Mouse (Mus musculus) kidney, embryonic 15.5 days (tissue): ENCODE measurements around the gene Krtap3-3. TPM values are rescaled to one million over a fixed set of nuclear protein-coding genes. Genes with fewer than 3 reads are reported as not detected.

Experiments
- ATAC-seq: fragments of 200-750 bp; cut with Nextera tagmentation; replicated peaks from 2 replicates; pipeline ENCODE4 v1.8.0; 2017; ENCODE audit warnings: moderate TSS enrichment; ENCODE audit not compliant: low FRiP score
- H3K27ac ChIP-seq: fragments of 300-500 bp; sonication (generic); 2 replicates; pipeline ENCODE4 v1.5.1; 2015; ENCODE audit warnings: mild to moderate bottlenecking, inconsistent platforms
- H3K27me3 ChIP-seq: fragments of 300-500 bp; sonication (generic); 2 replicates; pipeline ENCODE4 v1.6.1; 2015; ENCODE audit warnings: inconsistent platforms
- H3K36me3 ChIP-seq: fragments of 300-500 bp; sonication (generic); 2 replicates; pipeline ENCODE4 v1.6.1; 2015; ENCODE audit warnings: inconsistent platforms
- H3K4me1 ChIP-seq: fragments of 300-500 bp; sonication (generic); 2 replicates; pipeline ENCODE4 v1.6.1; 2015; ENCODE audit warnings: inconsistent platforms
- H3K4me2 ChIP-seq: fragments of 300-500 bp; sonication (generic); 2 replicates; pipeline ENCODE4 v1.6.1; 2015; ENCODE audit warnings: moderate library complexity, mild to moderate bottlenecking, inconsistent platforms
- H3K4me3 ChIP-seq: fragments of 300-500 bp; sonication (generic); replicated peaks from 2 replicates; pipeline ENCODE4 v1.5.1; 2015; ENCODE audit warnings: mild to moderate bottlenecking, inconsistent platforms
- H3K9ac ChIP-seq: fragments of 300-500 bp; sonication (generic); 2 replicates; pipeline ENCODE4 v1.6.1; 2015; ENCODE audit warnings: mild to moderate bottlenecking, inconsistent platforms
- H3K9me3 ChIP-seq: fragments of 300-500 bp; sonication (generic); replicated peaks from 2 replicates; pipeline ENCODE4 v1.6.1; 2016; ENCODE audit warnings: inconsistent platforms
- WGBS: fragments of 180-500 bp; shearing (Covaris S2); methylation state at CpG from one replicate; pipeline ENCODE4 v1.1.7; 2015; ENCODE audit warnings: mixed read lengths; 5-methylcytosine and 5-hydroxymethylcytosine counted together
- polyA plus RNA-seq: library from polyadenylated mRNA; unstranded; fragments of >200 nt; fragmentation: Nextera tagmentation; extraction: Ambion mirVana; gene quantifications from 2 replicates; pipeline ENCODE4 v1.2.1, GENCODE M21; 2015

The Krtap3-3 gene
- polyA plus RNA-seq, 1 experiment from 2014 or later = not detected

DNA sequence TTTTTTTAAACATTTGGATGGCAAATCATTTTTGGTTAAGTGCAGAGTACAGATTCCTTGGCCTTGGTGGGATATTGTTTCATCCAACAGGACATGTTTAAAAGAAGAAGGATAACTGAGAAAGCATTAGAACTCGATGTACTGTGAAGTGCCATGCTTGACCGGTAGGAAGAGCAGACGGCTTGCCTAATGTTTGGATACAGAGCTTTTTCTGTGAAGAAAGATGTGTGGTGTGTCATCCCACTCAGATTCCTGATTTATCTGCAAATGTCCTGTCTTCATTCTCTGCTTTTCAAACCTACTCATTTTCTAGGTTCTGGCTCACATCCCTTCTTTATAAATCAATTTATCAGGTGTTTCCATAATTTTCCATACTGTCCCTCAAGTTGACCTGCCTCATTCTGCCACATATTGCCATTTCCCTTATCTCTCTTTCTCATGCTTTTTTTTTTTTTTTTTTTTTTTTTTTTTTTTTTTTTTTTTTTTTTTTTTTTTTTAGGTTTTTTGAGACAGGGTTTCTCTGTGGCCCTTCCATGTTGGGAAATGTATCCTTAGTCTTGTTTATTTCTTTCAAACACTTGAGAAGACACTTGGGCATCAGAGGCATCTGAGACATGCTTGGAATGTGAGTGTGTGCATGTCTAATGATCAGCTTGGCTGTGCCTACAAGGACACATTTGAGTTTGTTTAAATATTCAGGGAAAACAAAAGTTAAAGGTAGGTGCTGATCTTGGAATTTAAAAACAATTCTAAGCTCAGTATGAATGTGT lies 7.5 kb upstream of the Krtap3-3 start:
- H3K27me3 ChIP-seq = no peaks in the 10 kb centered on the region
- H3K9ac ChIP-seq = no peak overlapping the region
- no peaks in the 10 kb centered on the region for H3K36me3 ChIP-seq
- H3K4me1 ChIP-seq = no peaks in the 10 kb centered on the region
- H3K4me3 ChIP-seq = no peak overlapping the region
- no peak overlapping the region for H3K4me2 ChIP-seq
- no peaks in the 10 kb centered on the region for H3K9me3 ChIP-seq
- 53% methylated on average over 3 of the region's 3 CpGs for WGBS
- no peak for ATAC-seq
- no peak overlapping the region for H3K27ac ChIP-seq

GRCm38 (mm10) chr11:99556753-99557152 lies 6.1 kb upstream of the Krtap3-3 start, which contains the start of gene Krtap3-2:
TSS of gene Krtap3-2 (minus strand) at chr11:99556853.
- WGBS = 66% methylated on average over 2 of the region's 2 CpGs
- no peak within 1 kb of the TSS for H3K27ac ChIP-seq
- no peak within 1 kb of the TSS for H3K4me3 ChIP-seq
- H3K9ac ChIP-seq = no peak within 1 kb of the TSS
- H3K4me2 ChIP-seq = no peak within 1 kb of the TSS
- H3K9me3 ChIP-seq = no peaks in the 10 kb centered on the region
- no peaks in the 10 kb centered on the region for H3K27me3 ChIP-seq
- no peak for ATAC-seq
- no peaks in the 10 kb centered on the region for H3K36me3 ChIP-seq
- no peaks in the 10 kb centered on the region for H3K4me1 ChIP-seq

GRCm38 (mm10) chr11:99556195-99556594 lies 5.5 kb upstream of the Krtap3-3 start:
- ATAC-seq = no peak
- H3K27ac ChIP-seq = no peak overlapping the region
- no peaks in the 10 kb centered on the region for H3K9me3 ChIP-seq
- H3K27me3 ChIP-seq = no peaks in the 10 kb centered on the region
- no peaks in the 10 kb centered on the region for H3K4me1 ChIP-seq
- no peak overlapping the region for H3K4me3 ChIP-seq
- no peaks in the 10 kb centered on the region for H3K36me3 ChIP-seq
- H3K4me2 ChIP-seq = no peak overlapping the region
- no peak overlapping the region for H3K9ac ChIP-seq
- WGBS = 89% methylated on average over 2 of the region's 2 CpGs

GRCm38 (mm10) chr11:99547892-99548291 lies 2.8 kb downstream of the Krtap3-3 start:
- Histone ChIP-seq H3K9me3 (no peaks in the 10 kb centered on the region; the same call in 1 of the 2 replicates), H3K4me3 (no peak overlapping the region), H3K4me2 (no peak overlapping the region), H3K27me3 (no peaks in the 10 kb centered on the region), H3K27ac (no peak overlapping the region), H3K9ac (no peak overlapping the region), H3K36me3 (no peaks in the 10 kb centered on the region), H3K4me1 (no peaks in the 10 kb centered on the region)
- no peak for ATAC-seq

- H3K27ac ChIP-seq = no peak overlapping the region
- H3K9me3 ChIP-seq = no peaks in the 10 kb centered on the region
- H3K4me2 ChIP-seq = no peak overlapping the region
- ATAC-seq = no peak
- peaks cover 7% of the 10 kb centered on the region for H3K4me1 ChIP-seq
- no peaks in the 10 kb centered on the region for H3K27me3 ChIP-seq
- no peak overlapping the region for H3K4me3 ChIP-seq
- H3K36me3 ChIP-seq = no peaks in the 10 kb centered on the region
- H3K9ac ChIP-seq = no peak overlapping the region
- 52% methylated on average over 9 of the region's 9 CpGs for WGBS
These were observed 10.9 kb downstream of the Krtap3-3 start for GRCm38 (mm10) chr11:99539721-99540120.

GRCm38 (mm10) chr11:99521288-99521860 lies 29.3 kb downstream of the Krtap3-3 start, which contains the start of gene Krt39:
TSS of gene Krt39 (minus strand) at chr11:99521338.
- Histone ChIP-seq H3K27me3 (no peaks in the 10 kb centered on the region), H3K9ac (no peak within 1 kb of the TSS), H3K4me3 (no peak within 1 kb of the TSS), H3K4me2 (no peak within 1 kb of the TSS), H3K9me3 (no peaks in the 10 kb centered on the region), H3K4me1 (0 out of 2 replicates have a peak, but pooled peaks cover 7% of the 10 kb centered on the region), H3K36me3 (no peaks in the 10 kb centered on the region), H3K27ac (no peak within 1 kb of the TSS)
- ATAC-seq = no peak
- 18% methylated on average over 13 of the region's 13 CpGs for whole genome bisulfite sequencing

DNA sequence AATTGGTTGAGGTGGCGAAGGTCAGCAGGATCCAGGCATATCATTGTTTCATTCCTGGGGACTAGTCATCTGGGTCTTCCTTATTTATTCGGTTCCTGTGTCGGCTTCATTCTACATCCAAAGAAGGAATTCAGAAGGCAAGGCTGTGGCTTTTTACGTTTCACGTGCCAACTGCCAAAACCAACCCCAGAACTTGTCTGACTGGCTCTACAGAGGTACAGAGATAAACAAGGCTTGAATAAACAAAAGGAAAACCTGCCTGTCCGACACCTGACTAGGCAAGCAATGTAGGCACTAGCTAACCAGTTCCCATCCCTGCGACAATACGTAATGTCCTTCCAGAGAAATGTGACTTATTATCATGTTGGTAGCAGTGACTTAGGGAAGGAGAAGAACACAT lies 36.6 kb downstream of the Krtap3-3 start:
- no peaks in the 10 kb centered on the region for H3K9me3 ChIP-seq
- no peaks in the 10 kb centered on the region for H3K4me1 ChIP-seq
- H3K27ac ChIP-seq = no peak overlapping the region
- ATAC-seq = no peak
- no peaks in the 10 kb centered on the region for H3K36me3 ChIP-seq
- H3K9ac ChIP-seq = no peak overlapping the region
- WGBS = 82% methylated on average over 8 of the region's 8 CpGs
- H3K4me2 ChIP-seq = no peak overlapping the region
- H3K27me3 ChIP-seq = no peaks in the 10 kb centered on the region
- no peak overlapping the region for H3K4me3 ChIP-seq

Other genes starting within 250 kb of the Krtap3-3 start
- not detected in 2 replicates for gene Krt25, start 227.9 kb downstream of the Krtap3-3 start, polyA plus RNA-seq
- gene Krt26, start 212.9 kb downstream of the Krtap3-3 start, polyA plus RNA-seq = 0.09 TPM in 1 of 2 replicates, not detected in the other
- not detected in 2 replicates for gene Krt27, start 199.8 kb downstream of the Krtap3-3 start, polyA plus RNA-seq
- 0.10 and 0.31 TPM in 2 replicates for gene Krt28, start 176.0 kb downstream of the Krtap3-3 start, polyA plus RNA-seq
- gene Krt10, start 161.5 kb downstream of the Krtap3-3 start, polyA plus RNA-seq = 28.7 and 35.2 TPM in 2 replicates
- gene Krt12, start 128.6 kb downstream of the Krtap3-3 start, polyA plus RNA-seq = not detected in 2 replicates
- gene Krt20, start 112.7 kb downstream of the Krtap3-3 start, polyA plus RNA-seq = 1.2 and 1.7 TPM in 2 replicates
- 19.9 and 20.3 TPM in 2 replicates for gene Krt23, start 57.7 kb downstream of the Krtap3-3 start, polyA plus RNA-seq
- 0.32 and 0.43 TPM in 2 replicates for gene Krt39, start 29.5 kb downstream of the Krtap3-3 start, polyA plus RNA-seq
- gene Krt40, start 7.7 kb downstream of the Krtap3-3 start, polyA plus RNA-seq = not detected in 2 replicates
- gene Krtap3-2, start 6.0 kb upstream of the Krtap3-3 start, polyA plus RNA-seq = not detected in 2 replicates
- gene Gm11939, start 8.6 kb upstream of the Krtap3-3 start, polyA plus RNA-seq = not detected in 2 replicates
- not detected in 2 replicates for gene Krtap3-1, start 15.8 kb upstream of the Krtap3-3 start, polyA plus RNA-seq
- not detected in 2 replicates for gene Krtap1-5, start 30.2 kb upstream of the Krtap3-3 start, polyA plus RNA-seq
- not detected in 2 replicates for gene Krtap1-4, start 32.8 kb upstream of the Krtap3-3 start, polyA plus RNA-seq
- gene Krtap1-3, start 40.5 kb upstream of the Krtap3-3 start, polyA plus RNA-seq = not detected in 2 replicates
- not detected in 2 replicates for gene Krtap9-3, start 47.2 kb upstream of the Krtap3-3 start, polyA plus RNA-seq
- gene Gm11938, start 52.4 kb upstream of the Krtap3-3 start, polyA plus RNA-seq = not detected in 2 replicates
- gene Gm11937, start 59.3 kb upstream of the Krtap3-3 start, polyA plus RNA-seq = not detected in 2 replicates
- not detected in 2 replicates for gene Krtap2-4, start 64.0 kb upstream of the Krtap3-3 start, polyA plus RNA-seq
- not detected in 2 replicates for gene Gm11562, start 69.6 kb upstream of the Krtap3-3 start, polyA plus RNA-seq
- gene Krtap4-1, start 77.4 kb upstream of the Krtap3-3 start, polyA plus RNA-seq = not detected in 2 replicates
- not detected in 2 replicates for gene Krtap4-2, start 84.2 kb upstream of the Krtap3-3 start, polyA plus RNA-seq
- gene Krtap4-7, start 93.2 kb upstream of the Krtap3-3 start, polyA plus RNA-seq = not detected in 2 replicates
- gene Gm11555, start 99.4 kb upstream of the Krtap3-3 start, polyA plus RNA-seq = not detected in 2 replicates
- not detected in 2 replicates for gene Gm11563, start 108.1 kb upstream of the Krtap3-3 start, polyA plus RNA-seq
- not detected in 2 replicates for gene Krtap4-6, start 115.1 kb upstream of the Krtap3-3 start, polyA plus RNA-seq
- gene Gm14190, start 139.9 kb upstream of the Krtap3-3 start, polyA plus RNA-seq = not detected in 2 replicates
- gene Gm14180, start 183.4 kb upstream of the Krtap3-3 start, polyA plus RNA-seq = not detected in 2 replicates
- gene Gm11595, start 222.0 kb upstream of the Krtap3-3 start, polyA plus RNA-seq = not detected in 2 replicates
- gene Krtap4-8, start 229.8 kb upstream of the Krtap3-3 start, polyA plus RNA-seq = not detected in 2 replicates
- gene Krtap4-9, start 234.3 kb upstream of the Krtap3-3 start, polyA plus RNA-seq = not detected in 2 replicates
- gene Gm11596, start 242.6 kb upstream of the Krtap3-3 start, polyA plus RNA-seq = not detected in 2 replicates
- not detected in 2 replicates for gene Gm11569, start 248.1 kb upstream of the Krtap3-3 start, polyA plus RNA-seq